Mouse (Mus musculus): Measurements from ENCODE around the gene Sipa1l1. TPM values are rescaled to one million over a fixed set of nuclear protein-coding genes. Genes with fewer than 3 reads are reported as not detected.

The Sipa1l1 gene
- total RNA-seq, 1 experiment = 31.8 TPM

- H3K27ac ChIP-seq (ENCODE audit: insufficient read depth, low read depth, low read length, poor library complexity, severe bottlenecking) = no peak overlapping the region; the same call in 1 of the 2 replicates
- H3K36me3 ChIP-seq (ENCODE audit: control insufficient read depth, insufficient read depth, low read length, poor library complexity, severe bottlenecking) = peaks cover 4% of the 10 kb centered on the region; the same call in 1 of the 2 replicates
- in situ Hi-C loops (cut with MboI; ENCODE audit: low sequenced_read_pairs in 2 of 2, unreplicated experiment in 2 of 2) = no loop called here
- no peak for DNase-seq (ENCODE audit: low read depth, low spot score)
- H3K4me1 ChIP-seq (ENCODE audit: control insufficient read depth in 2 of 2, insufficient read depth in 2 of 2, low read length in 2 of 2, poor library complexity in 1 of 2) = peaks cover 3 to 25% of the 10 kb centered on the region in 2 experiments; a peak in 3 of 4 replicates
- H3K9ac ChIP-seq (ENCODE audit: insufficient read depth, low read depth, low read length, poor library complexity, severe bottlenecking) = no peak overlapping the region; the same call in 1 of the 2 replicates
- no peaks in the 10 kb centered on the region for H3K9me3 ChIP-seq (ENCODE audit: control insufficient read depth, insufficient read depth, low read depth, low read length)
- TF ChIP-seq ZC3H11A (IDR thresholded peaks at IDR 0.05; ENCODE audit: borderline replicate concordance, low read depth, low read length) = no peak
- TF ChIP-seq ZNF384 (IDR thresholded peaks at IDR 0.05; ENCODE audit: low read depth, low read length) = no peak
- TF ChIP-seq CHD2 (IDR thresholded peaks at IDR 0.05; ENCODE audit: low read depth, low read length) = no peak
- TF ChIP-seq HCFC1 (IDR thresholded peaks at IDR 0.05; ENCODE audit: borderline replicate concordance, insufficient read depth, low read length) = no peak
- TF ChIP-seq MAFK (IDR thresholded peaks at IDR 0.05; ENCODE audit: insufficient read depth, low read depth, low read length) = no peak
- H3K4me3 ChIP-seq (ENCODE audit: insufficient read depth in 1 of 2, low read depth in 1 of 2, low read length in 2 of 2, poor library complexity in 1 of 2, severe bottlenecking in 1 of 2) = no peak overlapping the region
Measured at GRCm38 (mm10) chr12:82186740-82187139, 17.6 kb downstream of the Sipa1l1 start.

- Histone ChIP-seq H3K36me3 (ENCODE audit: control insufficient read depth, insufficient read depth, low read length, poor library complexity, severe bottlenecking) (peaks cover under 1% of the 10 kb centered on the region; the same call in 1 of the 2 replicates), H3K4me1 (ENCODE audit: control insufficient read depth in 2 of 2, insufficient read depth in 2 of 2, low read length in 2 of 2, poor library complexity in 1 of 2) (peaks cover 3 to 26% of the 10 kb centered on the region in 2 experiments), H3K9me3 (ENCODE audit: control insufficient read depth, insufficient read depth, low read depth, low read length) (no peaks in the 10 kb centered on the region), H3K4me3 (ENCODE audit: insufficient read depth in 1 of 2, low read depth in 1 of 2, low read length in 2 of 2, poor library complexity in 1 of 2, severe bottlenecking in 1 of 2) (no peak overlapping the region), H3K9ac (ENCODE audit: insufficient read depth, low read depth, low read length, poor library complexity, severe bottlenecking) (no peak overlapping the region; the same call in 1 of the 2 replicates), H3K27ac (ENCODE audit: insufficient read depth, low read depth, low read length, poor library complexity, severe bottlenecking) (no peak overlapping the region; the same call in 1 of the 2 replicates)
- in situ Hi-C loops (cut with MboI; ENCODE audit: low sequenced_read_pairs in 2 of 2, unreplicated experiment in 2 of 2) = no loop called here
- no peak for DNase-seq (ENCODE audit: low read depth, low spot score)
- TF ChIP-seq MAFK (IDR thresholded peaks at IDR 0.05; ENCODE audit: insufficient read depth, low read depth, low read length) (no peak), ZNF384 (IDR thresholded peaks at IDR 0.05; ENCODE audit: low read depth, low read length) (no peak), ZC3H11A (IDR thresholded peaks at IDR 0.05; ENCODE audit: borderline replicate concordance, low read depth, low read length) (no peak), CHD2 (IDR thresholded peaks at IDR 0.05; ENCODE audit: low read depth, low read length) (no peak), HCFC1 (IDR thresholded peaks at IDR 0.05; ENCODE audit: borderline replicate concordance, insufficient read depth, low read length) (no peak)
Measured at GRCm38 (mm10) chr12:82187178-82187839, 18.2 kb downstream of the Sipa1l1 start.

- TF ChIP-seq HCFC1 (IDR thresholded peaks at IDR 0.05; ENCODE audit: borderline replicate concordance, insufficient read depth, low read length) (no peak), CHD2 (IDR thresholded peaks at IDR 0.05; ENCODE audit: low read depth, low read length) (no peak), ZNF384 (IDR thresholded peaks at IDR 0.05; ENCODE audit: low read depth, low read length) (no peak)
- Histone ChIP-seq H3K4me1 (ENCODE audit: control insufficient read depth in 2 of 2, insufficient read depth in 2 of 2, low read length in 2 of 2, poor library complexity in 1 of 2) (peaks cover 5 to 37% of the 10 kb centered on the region in 2 experiments), H3K9me3 (ENCODE audit: control insufficient read depth, insufficient read depth, low read depth, low read length) (no peaks in the 10 kb centered on the region), H3K9ac (ENCODE audit: insufficient read depth, low read depth, low read length, poor library complexity, severe bottlenecking) (no peak overlapping the region), H3K4me3 (ENCODE audit: insufficient read depth in 1 of 2, low read depth in 1 of 2, low read length in 2 of 2, poor library complexity in 1 of 2, severe bottlenecking in 1 of 2) (no peak overlapping the region), H3K36me3 (ENCODE audit: control insufficient read depth, insufficient read depth, low read length, poor library complexity, severe bottlenecking) (no peaks in the 10 kb centered on the region; the same call in 1 of the 2 replicates), H3K27ac (ENCODE audit: insufficient read depth, low read depth, low read length, poor library complexity, severe bottlenecking) (no peak overlapping the region)
- DNase-seq (ENCODE audit: low read depth, low spot score) = no peak
- in situ Hi-C loops (cut with MboI; ENCODE audit: low sequenced_read_pairs in 2 of 2, unreplicated experiment in 2 of 2) = no loop called here
Measured at GRCm38 (mm10) chr12:82188321-82189075, 19.4 kb downstream of the Sipa1l1 start.

DNA sequence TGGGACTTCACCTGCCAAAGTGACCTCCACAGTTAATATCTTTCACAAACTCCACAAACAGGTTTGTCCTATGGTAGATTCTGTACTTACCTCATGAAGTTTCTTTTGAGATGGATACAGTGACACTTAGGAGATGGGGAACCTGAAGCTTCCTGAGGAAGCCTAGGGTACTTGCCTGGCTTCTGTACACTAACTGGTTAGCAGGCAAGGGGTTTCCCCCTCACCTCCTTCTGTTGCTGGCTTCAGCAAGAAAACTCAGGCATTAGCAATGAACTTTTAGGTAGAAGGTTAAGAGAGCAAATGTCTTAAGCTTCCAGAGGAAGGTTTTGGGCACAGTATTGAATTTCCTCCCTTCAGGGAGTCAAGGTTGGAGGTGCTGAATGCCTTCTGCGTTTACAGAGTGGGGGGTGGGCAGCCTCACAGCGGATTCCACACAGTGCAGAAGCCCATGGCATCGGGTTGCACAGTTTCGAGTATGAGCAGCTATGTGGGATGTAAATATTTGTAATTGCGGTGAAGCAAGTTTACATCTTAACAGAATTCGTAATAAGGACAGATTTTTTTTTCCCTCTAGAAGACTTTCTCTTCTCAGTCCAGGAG lies 20.1 kb downstream of the Sipa1l1 start:
- no peaks in the 10 kb centered on the region for H3K9me3 ChIP-seq (ENCODE audit: control insufficient read depth, insufficient read depth, low read depth, low read length)
- no peak for DNase-seq (ENCODE audit: low read depth, low spot score)
- in situ Hi-C loops (cut with MboI; ENCODE audit: low sequenced_read_pairs in 2 of 2, unreplicated experiment in 2 of 2) = no loop called here
- no peak for TF ChIP-seq ZNF384 (IDR thresholded peaks at IDR 0.05; ENCODE audit: low read depth, low read length)
- no peak for TF ChIP-seq MAFK (IDR thresholded peaks at IDR 0.05; ENCODE audit: insufficient read depth, low read depth, low read length)
- TF ChIP-seq CHD2 (IDR thresholded peaks at IDR 0.05; ENCODE audit: low read depth, low read length) = no peak
- TF ChIP-seq ZC3H11A (IDR thresholded peaks at IDR 0.05; ENCODE audit: borderline replicate concordance, low read depth, low read length) = no peak
- no peak for TF ChIP-seq HCFC1 (IDR thresholded peaks at IDR 0.05; ENCODE audit: borderline replicate concordance, insufficient read depth, low read length)
- no peak overlapping the region for H3K27ac ChIP-seq (ENCODE audit: insufficient read depth, low read depth, low read length, poor library complexity, severe bottlenecking)
- H3K36me3 ChIP-seq (ENCODE audit: control insufficient read depth, insufficient read depth, low read length, poor library complexity, severe bottlenecking) = no peaks in the 10 kb centered on the region; the same call in 1 of the 2 replicates
- H3K9ac ChIP-seq (ENCODE audit: insufficient read depth, low read depth, low read length, poor library complexity, severe bottlenecking) = no peak overlapping the region
- no peak overlapping the region for H3K4me3 ChIP-seq (ENCODE audit: insufficient read depth in 1 of 2, low read depth in 1 of 2, low read length in 2 of 2, poor library complexity in 1 of 2, severe bottlenecking in 1 of 2)
- peaks cover 8 to 37% of the 10 kb centered on the region in 2 experiments for H3K4me1 ChIP-seq (ENCODE audit: control insufficient read depth in 2 of 2, insufficient read depth in 2 of 2, low read length in 2 of 2, poor library complexity in 1 of 2)

Measured in ES-E14 (cell line).